In the genomic region with DNA sequence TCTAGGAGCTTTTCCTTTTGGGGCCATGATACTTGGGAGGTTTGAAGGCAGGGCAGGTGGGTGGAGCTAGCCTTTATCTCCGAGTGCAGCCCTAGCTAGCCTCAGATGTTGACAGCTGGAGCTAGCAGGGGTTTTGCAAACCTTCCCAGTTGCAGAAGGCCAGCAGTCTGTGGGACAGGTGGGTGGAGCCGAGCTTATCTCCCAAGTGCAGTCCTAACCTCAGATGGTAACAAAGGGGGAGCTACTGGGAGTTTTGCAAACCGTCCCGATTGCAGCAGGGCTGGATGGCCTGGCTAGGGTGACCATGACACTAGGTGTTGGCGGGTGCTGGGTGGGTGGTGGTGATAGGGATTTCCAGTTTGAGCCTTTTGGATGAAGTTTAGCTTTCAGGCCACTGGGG, we compare ENCODE assay signal across 13 mouse cellular contexts. TPM values are rescaled to one million over a fixed set of nuclear protein-coding genes. Genes with fewer than 3 reads are reported as not detected.
DNase-seq lines count a peak whose midpoint lies in the region; ATAC-seq and TF ChIP-seq lines count a peak whose summit lies in the region.
"Had no signal": no experiment of that assay in that cellular context is flagged by ENCODE, and none has a peak within 500 bp of the region (broad histone marks: within the 10 kb centered on the region; RNA-seq: fewer than 3 reads in every experiment).

No protein-coding gene starts in this region.

- no peaks in the 10 kb centered on the region for H3K36me3 ChIP-seq in lung, embryonic 16.5 days (ENCODE audit: control insufficient read depth, insufficient read depth, low read length)
- H3K36me3 ChIP-seq: neural tube, embryonic 13.5 days had no signal

- H3K4me3 ChIP-seq in lung, embryonic 16.5 days (ENCODE audit: low read length): no peak overlapping the region
- H3K4me3 ChIP-seq in left cerebral cortex, adult 2 months: no peak overlapping the region
- H3K4me3 ChIP-seq: neural tube, embryonic 13.5 days had no signal

- TF ChIP-seq CTCF in left cerebral cortex, adult 2 months (IDR thresholded peaks at IDR 0.05): no peak

- peak; percentile 23; the same call in 1 of the 2 replicates for ATAC-seq in lung, embryonic 16.5 days (ENCODE audit: low read depth)
- ATAC-seq: forebrain, embryonic 16.5 days had no signal

- intact Hi-C loops in left cerebral cortex, adult 2 months (cut with DNase I): no loop called here

- 17% methylated on average over 5 of the region's 5 CpGs for WGBS in lung, embryonic 16.5 days

- no peaks in the 10 kb centered on the region for H3K27me3 ChIP-seq in lung, embryonic 16.5 days (ENCODE audit: control insufficient read depth, insufficient read depth, low read depth, low read length)

- DNase-seq in lung, postnatal 36 days: no peak
- DNase-seq in c-Kit-positive CD71-positive TER-119-negative erythroid progenitor cells, embryonic 14.5 days (ENCODE audit: low read depth): peak; percentile 98
- peak; percentile 89 for DNase-seq in liver
- DNase-seq in spleen, postnatal 36 days (ENCODE audit: low spot score in 2 of 2): peak; percentile 73 to 84
- no peak for DNase-seq in kidney, postnatal 14 days
- DNase-seq in left cerebral cortex, adult 2 months (ENCODE audit: extremely low spot score in 1 of 2, low spot score in 2 of 2): no peak
- DNase-seq: right cerebral cortex, postnatal 4 days had no signal

- no peak overlapping the region for H3K4me2 ChIP-seq in lung, embryonic 16.5 days (ENCODE audit: low read depth, low read length)
- H3K4me2 ChIP-seq: neural tube, embryonic 13.5 days had no signal

- H3K9ac ChIP-seq in lung, embryonic 16.5 days (ENCODE audit: low read length): no peak overlapping the region
- H3K9ac ChIP-seq: neural tube, embryonic 13.5 days had no signal

- no peaks in the 10 kb centered on the region for H3K9me3 ChIP-seq in lung, embryonic 16.5 days (ENCODE audit: control insufficient read depth, low read length)
- H3K9me3 ChIP-seq: neural tube, embryonic 13.5 days had no signal

- H3K27ac ChIP-seq in lung, embryonic 16.5 days (ENCODE audit: low read length): no peak overlapping the region
- no peak overlapping the region for H3K27ac ChIP-seq in left cerebral cortex, adult 2 months
- H3K27ac ChIP-seq: neural tube, embryonic 13.5 days had no signal

- no peaks in the 10 kb centered on the region for H3K4me1 ChIP-seq in lung, embryonic 16.5 days (replicated peaks; ENCODE audit: control insufficient read depth, insufficient read depth, low read length)
- H3K4me1 ChIP-seq: neural tube, embryonic 13.5 days had no signal

RNA-seq across cellular contexts. Expression of a gene that starts 6.1 kb away (rescaled TPM):
- 0.28 TPM in 1 of 2 replicates, not detected in the other for polyA plus RNA-seq in lung, embryonic 16.5 days (2015; fragmentation: Nextera tagmentation; extraction: Ambion mirVana)
- not detected for total RNA-seq in left cerebral cortex, adult 2 months (2021)
- total RNA-seq: heart, postnatal 10 days; left cerebral cortex, postnatal 14 days had no signal
- polyA plus RNA-seq: forebrain, embryonic 16.5 days; kidney, embryonic 14.5 days; neural tube, embryonic 13.5 days had no signal

RNA-seq across cellular contexts. Expression of a gene that starts 7.2 kb away (rescaled TPM):
- 0.11 and 0.19 TPM in 2 replicates for polyA plus RNA-seq in lung, embryonic 16.5 days (2015; fragmentation: Nextera tagmentation; extraction: Ambion mirVana)
- total RNA-seq in left cerebral cortex, adult 2 months (2021): not detected
- total RNA-seq: left cerebral cortex, postnatal 14 days had no signal

RNA-seq across cellular contexts. Expression of a gene that starts 19.1 kb away (rescaled TPM):
- polyA plus RNA-seq in lung, embryonic 16.5 days (2015; fragmentation: Nextera tagmentation; extraction: Ambion mirVana): 106 and 116 TPM in 2 replicates
- 100 to 1,000 TPM; 200 to 232 TPM for total RNA-seq in left cerebral cortex, adult 2 months (2021)

RNA-seq across cellular contexts. Expression of a gene that starts 19.8 kb away (rescaled TPM):
- polyA plus RNA-seq in lung, embryonic 16.5 days (2015; fragmentation: Nextera tagmentation; extraction: Ambion mirVana): 73.4 and 78.9 TPM in 2 replicates
- total RNA-seq in left cerebral cortex, adult 2 months (2021): 10 to 100 TPM; 20.2 to 22.7 TPM

Comparison
In these comparisons a context has a peak if more than half of its experiments do, and no peak if none do; other contexts are left out.
1. DNase-seq: peak in c-Kit-positive CD71-positive TER-119-negative erythroid progenitor cells, embryonic 14.5 days (single experiment), liver (single experiment) and spleen, postnatal 36 days (2 of 2); none in lung, postnatal 36 days (single experiment), kidney, postnatal 14 days (single experiment) and left cerebral cortex, adult 2 months (0 of 2).